Mouse (Mus musculus) olfactory bulb, adult 2 months (tissue): ENCODE measurements around the gene Frat2. TPM values are rescaled to one million over a fixed set of nuclear protein-coding genes. Genes with fewer than 3 reads are reported as not detected.

ENCODE experiments used
- H3K27ac ChIP-seq: fragments of 200-500 bp; 2 replicates; pipeline ENCODE4 v1.5.1; 2012; ENCODE audit warnings: low read depth, low read length; ENCODE audit not compliant: insufficient read depth
- H3K4me1 ChIP-seq: fragments of 200-500 bp; 2 replicates; pipeline ENCODE4 v1.6.1; 2012; ENCODE audit warnings: low read length; ENCODE audit not compliant: control insufficient read depth, insufficient read depth
- H3K4me3 ChIP-seq: fragments of 200-500 bp; 2 replicates; pipeline ENCODE4 v1.5.1; 2012; ENCODE audit warnings: mild to moderate bottlenecking, low read depth, low read length, moderate library complexity; ENCODE audit not compliant: insufficient read depth
- CTCF ChIP-seq: fragments of 200-500 bp; IDR thresholded peaks from 2 replicates; pipeline ENCODE4 v1.5.1; 2012; ENCODE audit warnings: low read depth, mild to moderate bottlenecking, low read length, moderate library complexity; ENCODE audit not compliant: insufficient read depth
- POLR2A ChIP-seq: fragments of 200-500 bp; IDR thresholded peaks from 2 replicates; pipeline ENCODE4 v1.6.1; 2012; ENCODE audit warnings: mild to moderate bottlenecking, low read depth, low read length, moderate library complexity; ENCODE audit not compliant: insufficient read depth
- WGBS: fragments of 180-500 bp; shearing (Covaris S2); methylation state at CpG from one replicate; pipeline ENCODE4 v1.1.7; 2018; 5-methylcytosine and 5-hydroxymethylcytosine counted together
- polyA plus RNA-seq: library from polyadenylated mRNA; stranded (reverse); fragments of >200 nt; gene quantifications from 2 replicates; pipeline ENCODE4 v1.2.4, GENCODE M21; 2012; ENCODE audit warnings: low replicate concordance; ENCODE audit not compliant: missing spikeins, insufficient read depth, insufficient read length

The Frat2 gene
- polyA plus RNA-seq, 1 experiment = not detected

DNA sequence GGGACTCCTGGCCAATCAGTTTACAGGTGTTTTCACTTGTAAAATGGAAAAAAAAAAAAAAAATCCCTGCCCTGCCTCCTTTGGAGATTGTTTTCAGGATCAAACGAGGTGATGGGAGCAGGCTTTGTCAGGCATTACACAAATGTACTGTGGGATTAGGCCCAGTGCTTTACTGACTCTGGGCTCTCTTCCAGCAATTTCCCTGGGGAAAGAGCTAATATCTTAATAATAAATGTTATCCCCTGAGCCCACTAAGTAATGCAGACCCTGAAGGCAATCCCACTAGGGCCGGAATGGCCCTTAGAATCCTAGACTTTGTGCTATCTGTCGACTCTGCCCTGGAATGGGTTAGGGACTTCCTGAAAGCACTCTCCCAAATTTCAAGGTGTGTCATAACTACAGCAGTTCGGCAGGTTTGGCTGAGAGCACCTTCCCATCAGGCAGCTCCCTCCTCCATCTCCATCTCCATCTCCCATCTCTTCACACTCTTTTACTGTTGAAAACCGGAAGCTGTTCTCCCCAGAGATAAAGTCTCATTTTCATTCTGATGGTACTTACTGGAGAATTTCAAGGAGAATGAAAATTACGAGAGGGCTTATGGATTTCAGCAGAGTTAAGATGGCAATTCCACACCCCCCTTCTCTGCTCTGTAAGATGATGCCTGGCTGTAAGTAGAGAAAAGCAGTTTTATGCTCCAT lies 2.2 kb upstream of the Frat2 start:
- peaks cover 10% of the 10 kb centered on the region for H3K4me1 ChIP-seq
- TF ChIP-seq POLR2A = no peak
- no peak for TF ChIP-seq CTCF
- H3K4me3 ChIP-seq = no peak overlapping the region
- 31% methylated on average over 6 of the region's 6 CpGs for WGBS
- peak overlapping the region; percentile 76 for H3K27ac ChIP-seq

DNA sequence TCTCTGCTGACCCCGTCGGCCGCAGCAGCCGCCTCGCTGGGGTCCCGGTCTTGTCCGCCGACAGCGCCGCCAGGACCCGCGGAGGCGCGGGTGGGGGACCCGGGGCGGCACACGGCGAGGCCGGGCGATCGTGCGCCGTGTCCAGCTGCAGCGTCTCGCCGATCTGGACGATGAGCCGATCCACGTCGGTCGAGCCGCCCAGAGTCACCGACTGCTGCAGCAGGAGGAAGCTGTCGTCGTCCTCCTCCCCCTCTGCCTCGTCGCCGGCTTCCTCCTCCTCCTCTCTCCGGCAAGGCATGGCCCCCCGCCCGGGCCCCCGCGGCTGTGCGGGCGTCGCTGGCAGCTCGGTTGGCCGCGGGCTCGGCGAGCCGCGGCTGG lies 329 bp downstream of the Frat2 start:
- WGBS = under 1% methylated on average over 53 of the region's 53 CpGs
- Histone ChIP-seq H3K27ac (peak overlapping the region; percentile 59), H3K4me1 (peaks cover 14% of the 10 kb centered on the region), H3K4me3 (peak overlapping the region; percentile 94)

DNA sequence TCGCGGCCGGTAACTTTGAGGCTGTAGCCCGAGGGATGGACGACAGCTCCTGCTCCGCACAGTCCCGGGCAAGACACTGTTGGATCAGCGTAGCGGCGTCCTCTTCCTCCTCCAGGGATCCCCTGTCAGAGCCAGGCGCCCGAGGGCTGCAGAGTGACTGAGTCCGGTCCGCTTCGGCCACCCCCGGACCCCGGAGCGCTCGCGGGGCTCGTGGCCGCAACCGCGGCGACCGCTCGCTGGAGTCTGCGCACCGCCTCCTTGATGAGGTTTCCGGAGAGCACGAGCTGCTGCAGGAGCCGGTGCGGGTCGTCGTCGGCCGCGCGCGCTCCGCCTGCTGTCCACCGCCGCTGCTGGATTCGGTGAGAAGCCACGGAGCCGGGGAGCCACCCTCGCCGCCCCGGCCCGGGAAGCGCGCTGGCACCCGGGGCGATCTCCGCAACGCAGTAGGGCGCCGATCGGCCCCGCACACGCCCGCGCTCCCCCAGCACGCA lies 796 bp downstream of the Frat2 start:
- Histone ChIP-seq H3K4me1 (peaks cover 14% of the 10 kb centered on the region), H3K27ac (peak overlapping the region; percentile 59), H3K4me3 (peak overlapping the region; percentile 94)
- TF ChIP-seq CTCF = no peak
- no peak for TF ChIP-seq POLR2A
- WGBS = under 1% methylated on average over 64 of the region's 64 CpGs

- WGBS = 6% methylated on average over 21 of the region's 21 CpGs
- H3K4me3 ChIP-seq = peak overlapping the region; percentile 94
- H3K27ac ChIP-seq = no peak overlapping the region
- TF ChIP-seq POLR2A (no peak), CTCF (no peak)
- peaks cover 14% of the 10 kb centered on the region for H3K4me1 ChIP-seq
Measured at GRCm38 (mm10) chr19:41846366-41847090, 1.4 kb downstream of the Frat2 start.

DNA sequence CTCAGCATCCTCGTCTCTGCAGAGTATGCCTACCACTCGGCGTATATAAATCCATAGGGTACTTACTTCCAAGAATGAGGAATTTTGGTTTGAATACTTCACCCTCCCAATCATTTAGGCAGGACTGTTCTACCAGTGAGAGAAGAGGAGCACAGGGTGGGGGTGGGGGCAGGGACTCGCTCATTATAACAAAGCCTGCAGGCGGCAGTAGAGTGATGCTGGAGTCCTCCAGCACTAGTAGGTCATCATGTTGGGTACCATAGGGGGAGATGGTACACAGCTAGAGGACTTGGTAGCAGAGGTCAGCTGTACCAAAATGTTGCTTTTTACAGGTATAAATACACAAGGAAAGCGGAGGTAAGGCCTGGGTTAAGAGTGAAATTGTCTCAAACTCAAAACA lies 3.6 kb downstream of the Frat2 start:
- TF ChIP-seq CTCF (no peak), POLR2A (no peak)
- no peak overlapping the region for H3K27ac ChIP-seq
- WGBS = 81% methylated on average over 6 of the region's 6 CpGs
- no peak overlapping the region for H3K4me3 ChIP-seq
- peaks cover 9% of the 10 kb centered on the region; the same call in 1 of the 2 replicates for H3K4me1 ChIP-seq

DNA sequence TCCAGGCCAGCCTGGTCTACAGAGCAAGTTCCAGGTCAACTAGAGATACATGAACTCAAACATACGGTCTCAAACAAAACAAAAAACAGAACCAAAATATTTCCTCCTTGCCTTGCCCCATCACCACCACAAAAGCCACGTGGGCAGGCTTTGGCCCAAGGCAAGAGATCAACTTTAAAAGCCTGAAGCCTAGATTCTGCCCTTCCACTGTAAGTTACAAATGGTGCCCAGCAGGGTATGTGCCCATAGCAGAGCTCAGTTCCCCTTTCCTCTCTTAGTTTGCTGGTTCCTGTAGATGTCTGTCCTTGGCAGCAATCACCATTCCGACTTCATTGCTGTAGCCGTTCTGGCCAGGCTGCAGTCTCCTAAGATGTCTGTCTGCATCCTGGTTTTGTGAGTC lies 5.2 kb downstream of the Frat2 start:
- Histone ChIP-seq H3K27ac (no peak overlapping the region), H3K4me1 (peaks cover 10% of the 10 kb centered on the region; the same call in 1 of the 2 replicates), H3K4me3 (no peak overlapping the region)
- 87% methylated on average over 4 of the region's 4 CpGs for WGBS
- TF ChIP-seq POLR2A (no peak), CTCF (no peak)

GRCm38 (mm10) chr19:41842196-41842595 lies 5.7 kb downstream of the Frat2 start:
- WGBS = 91% methylated on average over 4 of the region's 4 CpGs
- peaks cover 12% of the 10 kb centered on the region for H3K4me1 ChIP-seq
- no peak for TF ChIP-seq POLR2A
- no peak for TF ChIP-seq CTCF
- no peak overlapping the region for H3K27ac ChIP-seq
- H3K4me3 ChIP-seq = no peak overlapping the region

DNA sequence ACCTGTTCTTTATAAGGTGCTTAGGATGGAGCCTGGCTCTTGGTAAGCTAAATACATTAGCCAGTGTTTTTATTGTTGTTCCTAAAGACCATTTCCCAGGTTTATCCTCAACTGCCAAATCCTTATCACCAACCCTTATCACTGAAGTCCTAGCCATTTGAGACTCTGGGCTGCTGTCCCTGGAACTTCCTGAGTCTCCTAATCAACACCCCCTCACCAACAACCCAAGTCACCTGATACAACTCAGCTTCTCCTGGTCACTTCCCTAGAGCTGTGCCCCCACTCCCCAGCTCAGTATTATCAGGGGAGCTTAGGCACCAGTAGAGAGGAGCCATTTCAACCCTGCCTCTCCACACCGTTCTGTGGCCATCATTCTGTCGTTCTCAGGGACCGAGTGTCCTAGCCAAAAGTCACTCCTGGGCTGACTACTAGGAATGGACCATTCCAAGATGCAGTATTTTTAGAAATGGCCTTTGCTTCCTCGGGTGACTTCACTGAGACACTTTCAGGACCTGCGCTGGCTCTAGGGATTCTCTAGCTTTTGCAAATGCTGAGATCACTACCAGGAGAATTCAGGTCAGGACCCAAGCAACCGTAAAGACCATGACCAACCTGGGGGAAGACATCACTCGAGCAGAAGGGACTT lies 6.7 kb downstream of the Frat2 start:
- TF ChIP-seq CTCF = no peak
- TF ChIP-seq POLR2A = no peak
- no peak overlapping the region for H3K27ac ChIP-seq
- WGBS = 86% methylated on average over 7 of the region's 7 CpGs
- H3K4me3 ChIP-seq = no peak overlapping the region
- H3K4me1 ChIP-seq = peaks cover 15% of the 10 kb centered on the region

DNA sequence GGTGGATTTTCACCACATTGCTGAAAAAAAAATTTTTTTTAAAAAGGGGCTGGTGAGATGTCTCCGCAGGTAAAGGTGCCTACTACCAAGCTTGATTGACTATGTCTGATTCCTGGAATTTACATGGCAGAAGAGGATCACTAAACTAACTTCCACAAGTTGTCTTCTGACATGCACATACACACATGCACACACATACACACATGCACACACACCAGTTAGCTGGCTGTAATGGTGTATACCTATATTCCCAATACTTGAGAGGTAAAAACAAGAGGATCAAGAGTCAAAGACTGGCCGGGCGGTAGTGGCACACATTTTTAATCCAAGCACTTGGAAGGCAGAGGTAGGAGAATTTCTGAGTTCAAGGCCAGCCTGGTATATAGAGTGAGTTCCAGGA lies 8.2 kb downstream of the Frat2 start:
- H3K4me3 ChIP-seq = no peak overlapping the region
- peaks cover 16% of the 10 kb centered on the region for H3K4me1 ChIP-seq
- no peak overlapping the region for H3K27ac ChIP-seq
- 91% methylated on average over 3 of the region's 3 CpGs for WGBS
- TF ChIP-seq CTCF (no peak), POLR2A (no peak)
